Mouse (Mus musculus) midbrain, embryonic 11.5 days (tissue): Measurements from ENCODE around the gene Anxa1. TPM values are rescaled to one million over a fixed set of nuclear protein-coding genes. Genes with fewer than 3 reads are reported as not detected.

Experiments used
- ATAC-seq: fragments of 200-750 bp; cut with Nextera tagmentation; 2 replicates; pipeline ENCODE4 v1.8.0; 2017; ENCODE audit warnings: moderate TSS enrichment, moderate library complexity; ENCODE audit not compliant: low FRiP score
- DNase-seq: peaks from one replicate; pipeline ENCODE4 v3.0.0; 2015; ENCODE audit warnings: low spot score; ENCODE audit errors: missing footprints
- H3K27ac ChIP-seq: fragments of 300-500 bp; sonication (generic); 2 replicates; pipeline ENCODE4 v1.5.1; 2014; ENCODE audit warnings: low read depth, low read length
- H3K27me3 ChIP-seq: fragments of 300-500 bp; sonication (generic); 2 replicates; pipeline ENCODE4 v1.6.1; 2014; ENCODE audit warnings: mild to moderate bottlenecking, low read length, moderate library complexity, mixed read lengths; ENCODE audit not compliant: control insufficient read depth, insufficient read depth
- H3K36me3 ChIP-seq: fragments of 300-500 bp; sonication (generic); 2 replicates; pipeline ENCODE4 v1.6.1; 2014; ENCODE audit warnings: mild to moderate bottlenecking, low read length, moderate library complexity, mixed read lengths; ENCODE audit not compliant: control insufficient read depth, insufficient read depth
- H3K4me1 ChIP-seq: fragments of 300-500 bp; sonication (generic); 2 replicates; pipeline ENCODE4 v1.6.1; 2014; ENCODE audit warnings: low read length; ENCODE audit not compliant: control insufficient read depth, insufficient read depth
- H3K4me2 ChIP-seq: fragments of 300-500 bp; sonication (generic); 2 replicates; pipeline ENCODE4 v1.6.1; 2014; ENCODE audit warnings: mild to moderate bottlenecking, moderate library complexity
- H3K4me3 ChIP-seq: fragments of 300-500 bp; sonication (generic); 2 replicates; pipeline ENCODE4 v1.5.1; 2014; ENCODE audit warnings: low read depth, low read length
- H3K9ac ChIP-seq: fragments of 300-500 bp; sonication (generic); 2 replicates; pipeline ENCODE4 v1.6.1; 2014; ENCODE audit warnings: low read length
- H3K9me3 ChIP-seq: fragments of 300-500 bp; sonication (generic); 2 replicates; pipeline ENCODE4 v1.6.1; 2016; ENCODE audit warnings: low read length; ENCODE audit not compliant: control insufficient read depth
- WGBS: fragments of 180-500 bp; shearing (Covaris S2); extraction: QIAGEN DNeasy Blood & Tissue Kit; methylation state at CpG from one replicate; pipeline ENCODE4 v1.1.7; 2014; 5-methylcytosine and 5-hydroxymethylcytosine counted together
- polyA plus RNA-seq: library from polyadenylated mRNA; unstranded; fragments of >200 nt; fragmentation: Nextera tagmentation; extraction: Ambion mirVana; gene quantifications from 2 replicates; pipeline ENCODE4 v1.2.1, GENCODE M21; 2014

Anxa1 gene
- polyA plus RNA-seq, 1 experiment from 2014 or later = 2.6 TPM

DNA sequence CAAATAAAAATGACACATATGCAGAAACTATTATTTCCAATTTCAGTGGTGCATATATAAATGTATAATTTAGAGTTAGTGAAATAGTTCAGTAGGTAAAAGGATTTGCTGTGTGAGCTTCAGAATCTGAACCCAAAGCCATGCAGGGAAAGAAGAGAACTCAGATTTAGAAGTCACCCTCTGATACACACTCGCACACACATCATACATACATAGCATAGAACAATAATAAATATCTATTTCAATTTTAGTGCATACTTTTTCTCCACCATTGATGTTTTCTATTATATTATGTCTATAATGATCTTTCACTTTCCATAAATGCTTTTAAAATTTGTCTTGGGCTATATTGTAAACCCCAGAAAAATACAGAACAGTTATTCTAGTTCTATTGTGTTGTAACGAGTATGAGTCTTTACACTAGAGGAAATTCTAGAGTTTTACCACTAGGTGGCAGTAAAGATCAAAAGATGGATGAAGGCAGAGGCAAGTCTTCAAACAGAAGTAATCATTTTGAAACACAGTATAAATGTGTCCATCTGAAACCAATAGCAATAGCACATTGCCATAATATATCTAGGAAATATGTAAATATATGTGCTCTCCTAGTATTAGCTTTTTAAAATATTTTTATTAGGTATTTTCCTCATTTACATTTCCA is 28.7 kb downstream of the Anxa1 start:
- H3K9ac ChIP-seq = no peak overlapping the region
- ATAC-seq = peak; percentile 82; the same call in 1 of the 2 replicates
- H3K27ac ChIP-seq = no peak overlapping the region
- no peaks in the 10 kb centered on the region for H3K27me3 ChIP-seq
- H3K4me3 ChIP-seq = no peak overlapping the region
- no peaks in the 10 kb centered on the region for H3K36me3 ChIP-seq
- WGBS = 52% methylated on average over 2 of the region's 2 CpGs
- no peaks in the 10 kb centered on the region for H3K9me3 ChIP-seq
- peak; percentile 86 for DNase-seq
- no peak overlapping the region for H3K4me2 ChIP-seq
- no peaks in the 10 kb centered on the region for H3K4me1 ChIP-seq

DNA sequence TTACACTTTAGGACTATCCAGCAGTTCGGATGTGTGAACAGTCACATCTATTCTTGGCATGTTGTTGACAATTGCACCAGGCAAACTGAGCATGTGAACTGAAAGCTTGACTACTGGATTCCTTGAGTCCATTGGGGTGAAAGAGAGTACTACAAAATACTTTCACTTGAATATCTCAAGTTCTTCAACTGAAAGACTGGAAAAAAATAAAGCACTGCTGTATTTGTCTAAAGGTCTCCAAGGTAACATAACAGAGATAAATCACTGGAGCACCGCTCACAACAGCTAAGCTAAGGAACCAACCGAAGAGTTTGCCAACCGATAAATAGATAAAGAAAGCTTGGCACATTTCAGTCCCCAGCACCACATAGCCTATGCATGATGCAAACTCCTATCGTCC is 32.1 kb downstream of the Anxa1 start:
- no peak for DNase-seq
- Histone ChIP-seq H3K4me1 (no peaks in the 10 kb centered on the region), H3K27ac (no peak overlapping the region), H3K4me3 (no peak overlapping the region), H3K4me2 (no peak overlapping the region), H3K27me3 (no peaks in the 10 kb centered on the region), H3K9ac (no peak overlapping the region), H3K9me3 (no peaks in the 10 kb centered on the region), H3K36me3 (no peaks in the 10 kb centered on the region)
- 91% methylated on average over 5 of the region's 5 CpGs for WGBS
- ATAC-seq = no peak

DNA sequence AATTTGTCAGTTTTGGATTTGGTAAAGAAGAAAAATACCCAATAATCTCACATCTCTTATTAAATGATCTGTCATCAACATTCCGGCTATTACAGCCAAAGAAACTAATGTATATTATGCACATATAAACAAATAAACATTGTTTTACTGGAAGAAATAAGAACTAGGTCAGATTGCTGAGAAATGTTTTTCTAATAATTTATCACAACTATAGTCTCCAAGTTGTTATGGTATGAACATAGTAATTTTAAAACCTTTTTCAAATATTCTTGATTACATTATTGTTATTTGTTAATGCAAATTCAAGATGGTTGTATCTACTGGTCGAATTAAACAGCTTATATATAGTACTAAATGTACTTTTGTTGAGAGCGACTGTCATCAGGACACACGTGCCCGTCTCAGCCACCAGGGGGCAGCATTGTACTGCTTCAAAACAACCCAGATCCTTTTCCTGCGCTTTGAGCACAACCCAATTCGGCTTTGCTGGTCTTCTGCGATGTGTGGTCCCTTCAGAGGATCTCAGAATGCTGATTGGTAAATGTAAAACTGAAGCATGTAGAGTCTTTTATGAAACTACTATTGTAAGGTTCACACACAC is 45.3 kb downstream of the Anxa1 start:
- H3K4me1 ChIP-seq = no peaks in the 10 kb centered on the region
- no peaks in the 10 kb centered on the region for H3K9me3 ChIP-seq
- H3K27ac ChIP-seq = no peak overlapping the region
- H3K9ac ChIP-seq = no peak overlapping the region
- H3K4me2 ChIP-seq = no peak overlapping the region
- H3K36me3 ChIP-seq = no peaks in the 10 kb centered on the region
- ATAC-seq = peak; percentile 81
- WGBS = 12% methylated on average over 8 of the region's 8 CpGs
- DNase-seq = peak; percentile 98
- H3K27me3 ChIP-seq = no peaks in the 10 kb centered on the region
- no peak overlapping the region for H3K4me3 ChIP-seq

- 47% methylated on average over 11 of the region's 11 CpGs for WGBS
- Histone ChIP-seq H3K4me1 (no peaks in the 10 kb centered on the region), H3K9me3 (no peaks in the 10 kb centered on the region), H3K9ac (no peak overlapping the region), H3K27ac (no peak overlapping the region), H3K4me3 (no peak overlapping the region), H3K27me3 (no peaks in the 10 kb centered on the region), H3K4me2 (no peak overlapping the region), H3K36me3 (no peaks in the 10 kb centered on the region)
- DNase-seq (peak; percentile 92), ATAC-seq (peak; percentile 78)
Measured at GRCm38 (mm10) chr19:20344511-20345316, 46.0 kb downstream of the Anxa1 start.

DNA sequence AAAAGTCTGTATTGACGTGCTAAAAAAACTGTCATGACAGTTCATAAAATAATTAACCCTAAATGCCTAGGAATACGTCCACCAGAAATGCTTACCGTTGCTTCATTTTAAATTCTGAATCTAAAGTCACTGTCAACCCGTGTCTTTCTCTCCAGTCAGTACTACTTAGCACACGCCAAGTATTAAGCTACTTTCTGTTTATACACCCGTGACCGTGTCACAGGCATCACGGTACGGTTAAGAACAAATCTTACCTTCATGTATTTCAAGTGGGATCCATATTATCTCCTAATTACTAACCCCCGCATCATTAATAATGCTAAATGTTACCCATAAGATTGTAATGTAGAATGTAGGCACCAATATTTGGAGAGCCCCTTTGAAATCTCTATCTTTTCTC is 46.7 kb downstream of the Anxa1 start:
- no peak overlapping the region for H3K4me3 ChIP-seq
- DNase-seq = no peak
- H3K4me2 ChIP-seq = no peak overlapping the region

More for the DNA sequence above, 46.7 kb downstream of the Anxa1 start:
- Histone ChIP-seq H3K36me3 (no peaks in the 10 kb centered on the region), H3K27me3 (no peaks in the 10 kb centered on the region), H3K27ac (no peak overlapping the region), H3K4me1 (no peaks in the 10 kb centered on the region), H3K9me3 (no peaks in the 10 kb centered on the region), H3K9ac (no peak overlapping the region)
- ATAC-seq = no peak
- WGBS = 83% methylated on average over 10 of the region's 10 CpGs

Other genes starting within 250 kb of the Anxa1 start
- 0.33 and 0.81 TPM in 2 replicates for gene Aldh1a1, start 101.8 kb upstream of the Anxa1 start, polyA plus RNA-seq